Mouse (Mus musculus): Measurements from ENCODE around the gene Ap2a1. TPM values are rescaled to one million over a fixed set of nuclear protein-coding genes. Genes with fewer than 3 reads are reported as not detected.
"Not testable (repeated sequence)": the region's sequence is repeated elsewhere in the genome, so short reads cannot be mapped to it uniquely, and the experiment has no call there.

Gene Ap2a1
- polyA plus RNA-seq, 1 experiment from 2014 or later: 85.8 TPM

GRCm38 (mm10) chr7:44888256-44889105 lies 40.8 kb downstream of the Ap2a1 start:
- no peak overlapping the region for H3K27ac ChIP-seq
- no peaks in the 10 kb centered on the region for H3K27me3 ChIP-seq
- no peak overlapping the region for H3K4me2 ChIP-seq
- H3K9me3 ChIP-seq: no peaks in the 10 kb centered on the region
- 92% methylated on average over 13 of the region's 13 CpGs for WGBS
- H3K36me3 ChIP-seq (replicated peaks): peaks cover 57% of the 10 kb centered on the region
- H3K9ac ChIP-seq: no peak overlapping the region; the same call in 1 of the 2 replicates
- no peak for ATAC-seq (ENCODE audit: low FRiP score)
- H3K4me3 ChIP-seq (replicated peaks): no peak overlapping the region
- peaks cover 22% of the 10 kb centered on the region for H3K4me1 ChIP-seq

- H3K4me3 ChIP-seq (replicated peaks): no peak overlapping the region
- H3K9ac ChIP-seq: no peak overlapping the region
- peaks cover 70% of the 10 kb centered on the region for H3K36me3 ChIP-seq (replicated peaks)
- H3K4me2 ChIP-seq: no peak overlapping the region
- no peaks in the 10 kb centered on the region for H3K27me3 ChIP-seq
- no peak overlapping the region for H3K27ac ChIP-seq
- WGBS: 87% methylated on average over 7 of the region's 7 CpGs
- no peak for ATAC-seq (ENCODE audit: low FRiP score)
- peaks cover 17% of the 10 kb centered on the region for H3K4me1 ChIP-seq
- no peaks in the 10 kb centered on the region for H3K9me3 ChIP-seq
Measured at GRCm38 (mm10) chr7:44886964-44887363, 42.3 kb downstream of the Ap2a1 start.

GRCm38 (mm10) chr7:44884637-44885036 lies 44.7 kb downstream of the Ap2a1 start:
- no peak overlapping the region for H3K27ac ChIP-seq
- H3K36me3 ChIP-seq (replicated peaks): peaks cover 85% of the 10 kb centered on the region
- H3K9me3 ChIP-seq: no peaks in the 10 kb centered on the region
- H3K4me2 ChIP-seq: no peak overlapping the region
- no peaks in the 10 kb centered on the region for H3K27me3 ChIP-seq
- ATAC-seq (ENCODE audit: low FRiP score): no peak
- H3K9ac ChIP-seq: no peak overlapping the region
- no peak overlapping the region for H3K4me3 ChIP-seq (replicated peaks)
- 99% methylated on average over 5 of the region's 5 CpGs for WGBS
- no peaks in the 10 kb centered on the region; the same call in 1 of the 2 replicates for H3K4me1 ChIP-seq

GRCm38 (mm10) chr7:44883036-44883435 lies 46.3 kb downstream of the Ap2a1 start:
- 93% methylated on average over 3 of the region's 3 CpGs for WGBS
- Histone ChIP-seq H3K9ac (no peak overlapping the region), H3K4me2 (no peak overlapping the region), H3K27me3 (no peaks in the 10 kb centered on the region), H3K4me3 (replicated peaks) (no peak overlapping the region), H3K9me3 (no peaks in the 10 kb centered on the region), H3K4me1 (no peaks in the 10 kb centered on the region; the same call in 1 of the 2 replicates), H3K27ac (no peak overlapping the region), H3K36me3 (replicated peaks) (peaks cover 85% of the 10 kb centered on the region)
- no peak for ATAC-seq (ENCODE audit: low FRiP score)

- WGBS: 91% methylated on average over 14 of the region's 14 CpGs
- no peak overlapping the region for H3K4me2 ChIP-seq
- no peaks in the 10 kb centered on the region for H3K27me3 ChIP-seq
- H3K4me1 ChIP-seq: peaks cover 1% of the 10 kb centered on the region; the same call in 1 of the 2 replicates
- no peak overlapping the region for H3K9ac ChIP-seq
- no peak overlapping the region for H3K27ac ChIP-seq
- ATAC-seq (ENCODE audit: low FRiP score): no peak
- H3K9me3 ChIP-seq: no peaks in the 10 kb centered on the region
- H3K36me3 ChIP-seq (replicated peaks): peaks cover 70% of the 10 kb centered on the region
- no peak overlapping the region for H3K4me3 ChIP-seq (replicated peaks)
Measured at GRCm38 (mm10) chr7:44877833-44878232, 51.5 kb downstream of the Ap2a1 start.

GRCm38 (mm10) chr7:44871774-44872173 lies 57.5 kb downstream of the Ap2a1 start:
- H3K4me3 ChIP-seq (replicated peaks); H3K27me3 ChIP-seq; H3K4me2 ChIP-seq; H3K9me3 ChIP-seq; H3K9ac ChIP-seq; H3K27ac ChIP-seq; ATAC-seq (ENCODE audit: low FRiP score): not testable (repeated sequence)
- peaks cover 30% of the 10 kb centered on the region for H3K4me1 ChIP-seq
- peaks cover 19% of the 10 kb centered on the region for H3K36me3 ChIP-seq (replicated peaks)
- 90% methylated on average over 2 of the region's 2 CpGs for WGBS

- H3K4me1 ChIP-seq: peaks cover 36% of the 10 kb centered on the region
- H3K27me3 ChIP-seq: no peaks in the 10 kb centered on the region
- no peak overlapping the region; the same call in 1 of the 2 replicates for H3K4me3 ChIP-seq (replicated peaks)
- H3K4me2 ChIP-seq: no peak overlapping the region
- H3K27ac ChIP-seq: peak overlapping the region; percentile 42; the same call in 1 of the 2 replicates
- 48% methylated on average over 1 of the region's 1 CpGs for WGBS
- H3K36me3 ChIP-seq (replicated peaks): peaks cover 19% of the 10 kb centered on the region
- no peak for ATAC-seq (ENCODE audit: low FRiP score)
- no peaks in the 10 kb centered on the region for H3K9me3 ChIP-seq
- H3K9ac ChIP-seq: no peak overlapping the region; the same call in 1 of the 2 replicates
Measured at GRCm38 (mm10) chr7:44871181-44871580, 58.1 kb downstream of the Ap2a1 start.

GRCm38 (mm10) chr7:44870614-44871013 lies 58.7 kb downstream of the Ap2a1 start:
- H3K9me3 ChIP-seq: no peaks in the 10 kb centered on the region
- H3K36me3 ChIP-seq (replicated peaks): peaks cover 18% of the 10 kb centered on the region
- 77% methylated on average over 6 of the region's 6 CpGs for WGBS
- H3K4me3 ChIP-seq (replicated peaks): peak overlapping the region; percentile 76
- H3K9ac ChIP-seq: 0 out of 2 replicates have a peak overlapping the region, but pooled peaks have one; percentile 7
- H3K27ac ChIP-seq: peak overlapping the region; percentile 100
- peaks cover 42% of the 10 kb centered on the region for H3K4me1 ChIP-seq
- H3K27me3 ChIP-seq: no peaks in the 10 kb centered on the region
- H3K4me2 ChIP-seq: peak overlapping the region; percentile 96
- no peak for ATAC-seq (ENCODE audit: low FRiP score)

GRCm38 (mm10) chr7:44869697-44870528 lies 59.4 kb downstream of the Ap2a1 start, which contains the start of gene Ptov1:
Gene Ptov1 (minus strand): TSS chr7:44869788.
- Histone ChIP-seq H3K4me1 (peaks cover 48% of the 10 kb centered on the region), H3K27me3 (no peaks in the 10 kb centered on the region), H3K9me3 (no peaks in the 10 kb centered on the region), H3K36me3 (replicated peaks) (peaks cover 25% of the 10 kb centered on the region), H3K27ac (peak within 1 kb of the TSS; percentile 100), H3K9ac (peak within 1 kb of the TSS; percentile 98), H3K4me3 (replicated peaks) (peak within 1 kb of the TSS; percentile 76), H3K4me2 (peak within 1 kb of the TSS; percentile 96)
- 10% methylated on average over 29 of the region's 29 CpGs for WGBS
- ATAC-seq (ENCODE audit: low FRiP score): peak; percentile 94

GRCm38 (mm10) chr7:44868919-44869696 lies 60.2 kb downstream of the Ap2a1 start:
- under 1% methylated on average over 94 of the region's 108 CpGs for WGBS
- Histone ChIP-seq H3K27me3 (no peaks in the 10 kb centered on the region), H3K4me3 (replicated peaks) (peak overlapping the region; percentile 76)

GRCm38 (mm10) chr7:44868465-44868864 lies 60.8 kb downstream of the Ap2a1 start:
- Histone ChIP-seq H3K27me3 (no peaks in the 10 kb centered on the region), H3K4me1 (peaks cover 53% of the 10 kb centered on the region), H3K27ac (peak overlapping the region; percentile 100), H3K9ac (peak overlapping the region; percentile 98), H3K36me3 (replicated peaks) (peaks cover 40% of the 10 kb centered on the region), H3K9me3 (no peaks in the 10 kb centered on the region), H3K4me2 (peak overlapping the region; percentile 96), H3K4me3 (replicated peaks) (peak overlapping the region; percentile 76)
- ATAC-seq (ENCODE audit: low FRiP score): no peak
- 6% methylated on average over 16 of the region's 16 CpGs for WGBS

More at GRCm38 (mm10) chr7:44868919-44869696, 60.2 kb downstream of the Ap2a1 start:
- ATAC-seq (ENCODE audit: low FRiP score): peak; percentile 47
- Histone ChIP-seq H3K27ac (peak overlapping the region; percentile 100), H3K4me2 (peak overlapping the region; percentile 96), H3K4me1 (peaks cover 53% of the 10 kb centered on the region), H3K9me3 (no peaks in the 10 kb centered on the region), H3K9ac (peak overlapping the region; percentile 98), H3K36me3 (replicated peaks) (peaks cover 33% of the 10 kb centered on the region)
